9 mouse cellular contexts compared by ENCODE assay signal in genomic region chr9:112233822-112234504, GRCm38 (mm10). TPM values are rescaled to one million over a fixed set of nuclear protein-coding genes. Genes with fewer than 3 reads are reported as not detected.
A peak's percentile ranks its signal among the peaks of the same experiment; 100 is the strongest.
DNase-seq lines count a peak whose midpoint lies in the region; ATAC-seq and TF ChIP-seq lines count a peak whose summit lies in the region.
"Had no signal": no experiment of that assay in that cellular context is flagged by ENCODE, and none has a peak within 500 bp of the region (broad histone marks: within the 10 kb centered on the region; RNA-seq: fewer than 3 reads in every experiment).

No protein-coding gene starts in this region.

- no peaks in the 10 kb centered on the region for H3K9me3 ChIP-seq in embryonic facial prominence, embryonic 12.5 days
- no peaks in the 10 kb centered on the region for H3K9me3 ChIP-seq in hindbrain, embryonic 13.5 days
- no peaks in the 10 kb centered on the region for H3K9me3 ChIP-seq in midbrain, embryonic 14.5 days (ENCODE audit: control insufficient read depth, low read length)

- no peak for ATAC-seq in embryonic facial prominence, embryonic 12.5 days (ENCODE audit: insufficient number of reproducible peaks, insufficient read depth, low FRiP score, low TSS enrichment)
- ATAC-seq in hindbrain, embryonic 13.5 days (ENCODE audit: low FRiP score): no peak
- ATAC-seq in midbrain, embryonic 14.5 days (ENCODE audit: low FRiP score, low TSS enrichment): no peak

- peak overlapping the region; percentile 98 for H3K27ac ChIP-seq in layer of hippocampus, adult 2 months
- no peak overlapping the region for H3K27ac ChIP-seq in embryonic facial prominence, embryonic 12.5 days
- peak overlapping the region; percentile 97 for H3K27ac ChIP-seq in hindbrain, embryonic 13.5 days
- H3K27ac ChIP-seq in midbrain, embryonic 14.5 days (replicated peaks; ENCODE audit: low read depth, low read length): peak overlapping the region; percentile 93

- WGBS in embryonic facial prominence, embryonic 12.5 days: 19% methylated on average over 12 of the region's 12 CpGs
- WGBS in hindbrain, embryonic 13.5 days: 16% methylated on average over 12 of the region's 12 CpGs
- 17% methylated on average over 12 of the region's 12 CpGs for WGBS in midbrain, embryonic 14.5 days

- H3K4me2 ChIP-seq in embryonic facial prominence, embryonic 12.5 days (replicated peaks): peak overlapping the region; percentile 86
- peak overlapping the region; percentile 84 for H3K4me2 ChIP-seq in hindbrain, embryonic 13.5 days
- H3K4me2 ChIP-seq in midbrain, embryonic 14.5 days (ENCODE audit: low read length): peak overlapping the region; percentile 85

- peaks cover 9% of the 10 kb centered on the region; the same call in 1 of the 2 replicates for H3K4me1 ChIP-seq in embryonic facial prominence, embryonic 12.5 days
- peaks cover 11% of the 10 kb centered on the region for H3K4me1 ChIP-seq in hindbrain, embryonic 13.5 days (replicated peaks)
- H3K4me1 ChIP-seq in midbrain, embryonic 14.5 days (ENCODE audit: control insufficient read depth, insufficient read depth, low read length): 0 out of 2 replicates have a peak, but pooled peaks cover 2% of the 10 kb centered on the region

- H3K4me3 ChIP-seq in layer of hippocampus, adult 2 months: peak overlapping the region; percentile 77
- H3K4me3 ChIP-seq in embryonic facial prominence, embryonic 12.5 days: peak overlapping the region; percentile 39
- peak overlapping the region; percentile 65 for H3K4me3 ChIP-seq in hindbrain, embryonic 13.5 days
- peak overlapping the region; percentile 64 for H3K4me3 ChIP-seq in midbrain, embryonic 14.5 days (replicated peaks; ENCODE audit: low read depth, low read length)

- TF ChIP-seq CTCF in layer of hippocampus, adult 2 months (conservative IDR thresholded peaks at IDR 0.05): no peak

- DNase-seq in layer of hippocampus, adult 2 months (ENCODE audit: low spot score in 2 of 2): no peak
- DNase-seq in layer of hippocampus, adult 11-12 months (ENCODE audit: low spot score): no peak
- no peak for DNase-seq in midbrain, embryonic 14.5 days
- no peak for DNase-seq in urinary bladder, adult 18-20 months (ENCODE audit: low spot score in 2 of 2)
- DNase-seq in frontal cortex, postnatal 36 days (ENCODE audit: low spot score in 2 of 2): no peak
- no peak for DNase-seq in kidney, postnatal 36 days
- DNase-seq: heart, postnatal 4 days had no signal

- no peaks in the 10 kb centered on the region for H3K36me3 ChIP-seq in embryonic facial prominence, embryonic 12.5 days
- H3K36me3 ChIP-seq in hindbrain, embryonic 13.5 days: no peaks in the 10 kb centered on the region
- no peaks in the 10 kb centered on the region for H3K36me3 ChIP-seq in midbrain, embryonic 14.5 days (ENCODE audit: control insufficient read depth, insufficient read depth, low read length)

- peaks cover 54% of the 10 kb centered on the region for H3K27me3 ChIP-seq in embryonic facial prominence, embryonic 12.5 days
- H3K27me3 ChIP-seq in hindbrain, embryonic 13.5 days: peaks cover 21% of the 10 kb centered on the region; the same call in 1 of the 2 replicates
- no peaks in the 10 kb centered on the region for H3K27me3 ChIP-seq in midbrain, embryonic 14.5 days (ENCODE audit: control insufficient read depth, insufficient read depth, low read length)

- H3K9ac ChIP-seq in embryonic facial prominence, embryonic 12.5 days: no peak overlapping the region
- H3K9ac ChIP-seq in hindbrain, embryonic 13.5 days: peak overlapping the region; percentile 93
- peak overlapping the region; percentile 90 for H3K9ac ChIP-seq in midbrain, embryonic 14.5 days (replicated peaks; ENCODE audit: low read length)

RNA-seq across cellular contexts. Expression of gene Arpp21, which starts 1.8 kb away (rescaled TPM):
- total RNA-seq in layer of hippocampus, adult 2 months (2021): 100 to 1,000 TPM; 242 to 245 TPM
- polyA plus RNA-seq in embryonic facial prominence, embryonic 12.5 days (2016; fragmentation: Nextera tagmentation; extraction: Ambion mirVana): 9.8 and 10.3 TPM in 2 replicates
- 40.2 and 44.0 TPM in 2 replicates for polyA plus RNA-seq in hindbrain, embryonic 13.5 days (2015; fragmentation: Nextera tagmentation; extraction: Ambion mirVana)
- polyA plus RNA-seq in midbrain, embryonic 14.5 days (2014; fragmentation: Nextera tagmentation; extraction: Ambion mirVana): 27.4 and 37.7 TPM in 2 replicates
